Mouse (Mus musculus) liver, embryonic 14.5 days (tissue): ENCODE measurements around the gene Gm10024.

ENCODE experiments used
- CTCF ChIP-seq: IDR thresholded peaks from 2 replicates; pipeline ENCODE4 v1.5.1; 2016; ENCODE audit warnings: antibody characterized with exemption, low read depth, control low read depth
- EP300 ChIP-seq: IDR thresholded peaks from 2 replicates; pipeline ENCODE4 v1.6.1; 2016; ENCODE audit warnings: antibody characterized with exemption, low read depth

DNA sequence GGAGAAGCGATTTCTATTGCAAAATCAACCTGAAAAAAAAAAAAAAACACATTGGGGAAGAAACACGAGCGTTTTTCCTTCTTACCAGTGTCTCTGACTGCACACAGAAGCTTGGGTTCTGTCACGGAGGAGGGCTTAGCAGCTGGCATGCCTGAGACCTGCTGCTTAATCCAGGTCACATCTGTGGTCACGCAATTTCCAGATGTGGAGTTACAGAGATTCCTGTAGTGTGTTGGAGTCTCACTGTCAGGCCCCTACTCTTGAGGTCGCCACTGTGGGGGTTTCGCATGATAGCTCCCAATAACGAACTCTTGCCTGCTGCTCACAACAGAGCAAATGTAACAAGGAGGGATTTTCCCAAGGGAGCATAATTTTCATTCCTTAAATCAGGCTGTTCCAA is 27.1 kb upstream of the Gm10024 start:
- TF ChIP-seq CTCF (no peak), EP300 (no peak)
